Mouse (Mus musculus): ENCODE measurements around the gene Dctn2.
"Not testable (repeated sequence)": the region's sequence is repeated elsewhere in the genome, so short reads cannot be mapped to it uniquely, and the experiment has no call there.

The Dctn2 gene

DNA sequence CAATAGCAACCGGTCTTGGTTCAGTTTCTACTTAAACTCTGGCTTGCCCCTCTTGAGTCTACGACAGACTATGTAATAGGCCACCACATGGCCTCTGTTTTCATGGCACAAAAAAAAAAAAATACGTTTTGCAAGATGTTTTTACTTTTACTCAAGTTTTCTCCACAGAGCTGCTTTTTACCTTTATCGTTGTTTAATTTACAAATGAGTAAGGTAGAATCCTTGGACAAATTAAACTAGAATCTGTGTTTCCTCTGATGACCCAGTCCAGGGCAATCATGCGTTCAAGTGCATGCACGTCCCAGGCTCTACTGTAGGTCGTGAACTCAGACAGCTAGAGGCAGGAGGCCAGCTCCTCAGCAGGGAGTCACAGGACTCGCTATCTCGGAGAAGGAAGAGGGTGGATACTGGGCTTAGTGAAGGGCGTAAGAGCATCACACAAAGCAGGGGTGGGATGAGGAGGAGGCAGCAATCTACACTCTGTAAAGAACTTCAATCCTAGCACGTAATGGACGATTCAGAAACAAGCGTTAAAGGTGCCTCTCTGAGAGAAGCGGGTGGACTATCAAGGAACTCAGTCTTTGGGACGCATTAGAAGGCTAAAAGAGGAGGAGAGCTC lies 23.5 kb downstream of the Dctn2 start:
- peak; percentile 79 to 80 for DNase-seq

- DNase-seq, result peak; percentile 99 to 100
These were observed 24.2 kb downstream of the Dctn2 start for GRCm38 (mm10) chr10:127290307-127290929.

GRCm38 (mm10) chr10:127290930-127291880 lies 25.0 kb downstream of the Dctn2 start:
- DNase-seq, result peak; percentile 73 to 74

DNA sequence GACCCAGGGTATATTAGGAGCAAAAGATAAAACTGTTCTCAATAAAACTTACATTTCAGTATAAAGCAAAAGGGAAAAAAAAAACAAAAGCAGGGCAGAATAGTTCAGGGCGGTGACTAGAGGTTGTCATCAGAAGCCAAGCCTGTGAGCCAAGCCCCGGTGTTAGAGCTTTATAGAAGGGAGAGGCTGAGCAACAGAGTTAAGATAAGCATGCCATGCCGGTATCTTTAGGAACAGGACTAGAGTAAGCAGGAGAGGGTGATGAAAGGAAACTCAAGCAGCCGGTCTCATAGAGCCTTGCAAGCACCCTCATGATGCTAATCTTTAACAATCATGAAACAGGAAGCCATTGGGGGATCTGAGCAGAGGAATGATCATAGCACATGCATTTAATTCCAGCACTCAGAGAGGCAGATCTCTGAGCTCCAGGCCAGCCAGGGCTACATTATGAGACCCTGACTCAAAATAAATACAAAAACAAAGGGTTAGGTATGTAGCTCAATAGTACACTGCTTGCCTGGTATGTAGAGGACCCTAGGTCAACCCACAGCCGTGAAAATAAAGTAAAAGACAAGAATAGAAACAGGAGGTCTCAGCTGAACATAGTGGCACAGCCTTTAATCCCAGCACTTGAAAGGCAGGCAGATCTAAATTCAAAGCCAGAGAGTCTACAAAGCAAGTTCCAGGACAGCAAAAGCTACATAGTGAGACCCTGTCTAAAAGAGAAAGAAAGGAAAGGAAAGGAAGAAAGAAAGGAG lies 25.9 kb downstream of the Dctn2 start:
- DNase-seq, result no peak

- no peak for DNase-seq
These were observed 26.9 kb downstream of the Dctn2 start for GRCm38 (mm10) chr10:127292987-127293538.

DNA sequence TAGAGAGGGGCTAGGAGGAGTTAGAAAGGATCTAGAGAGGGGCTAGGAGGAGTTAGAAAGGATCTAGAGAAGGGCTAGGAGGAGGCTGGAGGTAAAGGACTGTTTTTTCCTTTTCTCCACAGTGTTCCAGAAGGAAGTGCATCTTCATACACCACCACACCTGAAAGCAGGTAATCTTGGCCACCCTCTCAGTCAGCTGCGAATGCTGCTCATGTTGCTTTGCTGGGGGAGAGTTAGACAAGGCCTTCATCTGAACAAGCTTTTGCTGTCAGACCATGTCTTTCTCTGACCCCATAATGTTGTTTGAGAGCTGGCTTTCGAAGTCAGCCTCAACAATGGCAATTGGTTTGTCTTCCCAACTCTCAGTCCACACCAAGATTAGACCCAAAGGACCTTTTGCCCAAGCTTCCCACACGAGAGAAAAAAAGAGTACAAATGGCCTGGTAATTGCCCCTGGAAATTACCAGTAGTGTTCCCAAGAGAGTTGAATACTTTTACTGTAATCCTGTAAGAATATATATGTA lies 27.5 kb downstream of the Dctn2 start:
- DNase-seq, result no peak

DNA sequence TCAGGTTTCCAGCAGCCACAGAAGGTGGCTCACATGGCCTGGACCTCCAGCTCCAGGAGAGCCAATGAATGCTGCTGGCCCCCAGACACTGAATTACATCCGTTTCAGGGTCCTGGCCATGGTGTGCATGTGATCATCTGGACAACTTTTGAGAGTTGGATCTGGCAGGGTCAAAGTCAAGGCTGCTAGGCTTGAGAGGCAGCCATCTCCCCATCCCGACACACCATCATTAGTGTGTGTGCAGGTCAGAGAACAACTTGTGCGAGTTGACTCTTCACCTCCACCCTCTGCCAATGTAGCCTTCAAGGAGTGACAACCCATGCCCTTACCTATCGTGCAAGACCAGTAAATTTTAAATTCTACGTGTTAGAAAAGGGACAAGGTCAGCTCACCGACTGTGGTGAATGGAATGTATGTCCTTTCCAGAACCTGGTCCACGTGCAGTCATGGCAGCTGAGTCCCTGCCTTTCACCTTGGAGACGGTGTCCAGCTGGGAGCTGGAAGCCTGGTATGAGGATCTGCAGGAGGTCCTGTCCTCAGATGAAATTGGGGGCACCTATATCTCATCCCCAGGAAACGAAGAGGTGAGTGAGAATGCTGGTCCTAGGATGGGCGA lies 28.8 kb downstream of the Dctn2 start:
- no peak for DNase-seq

GRCm38 (mm10) chr10:127295986-127296794 lies 30.0 kb downstream of the Dctn2 start:
- no peak for DNase-seq

DNA sequence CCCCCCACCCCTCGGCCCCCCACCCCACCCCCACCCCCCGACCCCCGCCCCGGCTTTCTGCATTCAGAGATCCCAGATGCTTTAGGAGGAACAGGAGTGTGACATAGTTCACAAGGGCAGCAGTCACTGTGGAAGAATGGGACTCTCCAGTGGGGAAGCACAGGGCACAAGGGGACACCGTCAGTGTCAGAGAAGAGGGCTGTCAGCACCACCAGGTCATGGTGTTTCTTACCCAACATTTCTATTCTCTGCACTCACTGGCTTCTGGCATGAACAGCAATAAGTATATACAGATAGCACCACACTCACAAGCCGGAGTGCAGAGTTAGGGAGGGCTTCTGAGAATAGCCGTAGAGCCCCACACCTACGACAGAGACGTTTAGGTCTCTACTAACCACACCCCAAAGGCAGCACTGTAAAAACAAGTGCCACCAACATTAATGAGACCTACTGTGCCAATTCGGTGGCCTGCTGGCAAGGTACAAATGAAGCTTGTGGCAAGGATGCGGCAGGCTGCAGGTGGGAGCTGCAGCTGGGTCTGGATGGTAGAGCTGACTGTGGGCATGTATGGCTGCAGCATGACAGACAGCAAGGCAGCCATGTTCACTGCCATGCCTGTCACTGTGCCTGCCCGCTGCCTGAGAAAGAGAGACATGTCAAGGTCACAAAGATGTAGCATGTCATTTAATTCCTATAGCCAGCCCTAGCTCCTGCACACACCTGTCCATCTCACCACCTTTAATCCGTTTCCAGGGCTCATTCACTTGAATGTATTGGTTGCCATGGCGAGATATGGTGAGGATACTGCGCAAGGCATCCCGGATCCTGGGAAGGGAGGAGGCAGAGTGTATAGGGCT lies 31.1 kb downstream of the Dctn2 start:
- no peak for DNase-seq

- no peak for DNase-seq
These were observed 34.2 kb downstream of the Dctn2 start for GRCm38 (mm10) chr10:127300361-127300760.

GRCm38 (mm10) chr10:127303136-127303535 lies 37.0 kb downstream of the Dctn2 start:
- no peak for DNase-seq

- DNase-seq, result not testable (repeated sequence)
These were observed 43.0 kb downstream of the Dctn2 start for GRCm38 (mm10) chr10:127309167-127309566.

DNA sequence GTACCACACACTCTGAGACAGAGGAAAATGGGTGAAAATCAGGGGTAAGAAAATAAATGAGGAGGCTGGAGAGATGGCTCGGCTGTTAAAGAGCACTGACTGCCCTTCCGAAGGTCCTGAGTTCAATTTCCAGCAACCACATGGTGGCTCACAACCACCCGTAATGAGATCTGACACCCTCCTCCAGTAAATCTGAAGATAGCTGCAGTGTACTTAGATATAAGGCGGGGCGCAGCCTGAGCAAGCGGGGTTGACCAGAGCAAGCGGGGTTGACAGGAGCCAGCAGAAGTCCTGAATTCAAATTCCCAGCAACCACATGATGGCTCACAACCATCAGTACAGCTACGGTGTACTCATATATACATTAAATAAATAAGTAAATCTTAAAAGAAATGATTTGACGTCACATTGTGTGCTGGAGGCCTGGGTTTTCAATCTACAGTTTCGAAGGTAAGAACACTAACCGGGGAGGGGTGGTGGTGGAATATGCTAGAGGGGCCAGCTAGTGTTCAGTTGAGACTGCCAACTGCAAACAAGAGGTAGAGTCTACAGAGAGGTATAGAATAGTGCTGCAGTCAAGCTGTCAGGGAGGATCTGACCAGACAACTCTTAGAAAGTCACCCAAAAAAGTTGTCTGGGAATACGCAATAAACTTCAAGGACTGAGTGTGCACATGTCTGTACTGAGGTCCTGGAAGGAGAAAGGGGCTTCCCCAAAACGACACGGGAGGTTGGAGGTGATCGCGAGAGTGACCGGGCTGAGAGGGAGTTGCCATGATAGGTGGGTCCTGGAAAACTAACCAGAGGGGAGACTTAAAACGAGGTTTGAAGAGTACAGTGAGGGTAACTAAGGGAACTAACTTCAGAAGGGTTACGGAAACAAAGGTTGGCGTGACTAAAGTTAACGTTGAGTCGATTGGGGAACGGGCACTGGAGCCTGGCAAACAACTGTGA lies 44.6 kb downstream of the Dctn2 start:
- DNase-seq, result peak in 1 of 2 experiments; percentile 47

- DNase-seq, result peak; percentile 91 to 92
These were observed 45.5 kb downstream of the Dctn2 start, which contains the start of gene Mars for GRCm38 (mm10) chr10:127311476-127312355. Mars (minus strand) TSS chr10:127311786.

DNA sequence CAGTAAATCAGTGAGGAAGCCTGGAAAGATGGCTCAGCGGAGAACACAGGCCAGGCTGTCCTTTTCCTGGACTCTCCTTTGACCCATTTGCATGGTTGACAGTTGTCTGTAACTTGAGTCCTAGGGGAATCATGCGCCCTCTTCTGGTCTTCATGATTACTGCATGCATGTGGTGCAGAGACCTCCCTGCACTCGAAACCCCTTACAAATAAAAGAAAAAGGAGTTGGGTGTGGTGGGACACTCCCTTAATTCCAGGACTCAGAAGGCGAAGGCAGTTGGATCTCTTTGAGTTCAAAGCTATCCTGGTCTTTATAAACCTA lies 46.1 kb downstream of the Dctn2 start:
- DNase-seq, result peak; percentile 89 to 91

GRCm38 (mm10) chr10:127312858-127313257 lies 46.7 kb downstream of the Dctn2 start:
- no peak for DNase-seq

DNA sequence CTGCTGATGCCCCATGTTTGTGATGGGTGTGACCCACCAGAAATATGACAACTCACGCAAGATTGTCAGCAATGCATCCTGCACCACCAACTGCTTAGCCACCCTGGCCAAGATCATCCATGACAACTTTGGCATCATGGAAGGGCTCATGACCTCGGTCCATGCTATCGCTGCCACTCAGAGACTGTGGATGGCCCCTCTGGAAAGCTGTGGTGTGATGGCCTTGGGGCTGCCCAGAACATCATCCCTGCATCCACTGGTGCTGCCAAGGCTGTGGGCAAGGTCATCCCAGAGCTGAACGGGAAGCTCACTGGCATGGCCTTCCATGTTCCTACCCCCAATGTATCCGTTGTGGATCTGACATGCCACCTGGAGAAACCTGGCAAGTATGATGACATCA lies 47.3 kb downstream of the Dctn2 start:
- not testable (repeated sequence) for DNase-seq

DNA sequence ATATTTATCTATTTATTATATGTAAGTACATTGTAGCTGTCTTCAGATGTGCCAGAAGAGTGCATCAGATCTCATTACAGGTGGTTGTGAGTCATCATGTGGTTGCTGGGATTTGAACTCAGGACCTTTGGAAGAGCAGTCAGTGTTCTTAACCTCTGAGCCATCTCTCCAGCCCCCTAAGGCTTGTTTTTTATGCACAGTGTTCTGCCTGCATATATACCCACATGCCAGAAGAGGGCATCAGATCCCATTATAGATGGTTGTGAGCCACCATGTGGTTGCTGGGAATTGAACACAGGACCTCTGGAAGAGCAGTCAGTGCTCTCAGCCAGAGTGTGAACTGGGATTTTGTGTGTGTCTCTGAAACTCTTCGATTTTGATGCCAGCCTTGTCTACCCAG lies 48.8 kb downstream of the Dctn2 start:
- not testable (repeated sequence) for DNase-seq
